Mouse (Mus musculus): ENCODE measurements around the gene Gcnt3.

The Gcnt3 gene

DNA sequence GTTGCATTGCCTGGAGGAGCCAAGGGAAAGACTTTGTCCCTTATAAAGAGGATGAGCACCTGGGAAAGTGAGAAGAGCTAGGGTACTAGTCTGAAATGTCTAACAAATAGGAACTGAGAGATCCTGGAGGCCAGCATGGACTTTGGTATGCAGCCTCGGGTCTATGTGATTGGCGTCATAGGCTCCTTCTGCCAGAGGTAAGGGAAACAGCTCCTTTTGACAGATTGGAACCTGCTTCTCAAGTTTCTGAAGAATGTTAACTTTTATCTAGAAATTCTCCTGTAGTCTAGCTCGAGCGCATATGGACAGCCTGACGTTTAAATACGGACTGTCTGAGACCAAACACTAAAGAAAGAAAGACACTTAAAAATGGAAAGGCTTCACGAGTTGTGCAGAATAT, at the start of gene Gcnt3:
Gene Gcnt3, minus strand, starts transcription at position 101 of the 400 bp plus-strand sequence.
- DNase-seq (ENCODE audit: low spot score) = no peak

DNA sequence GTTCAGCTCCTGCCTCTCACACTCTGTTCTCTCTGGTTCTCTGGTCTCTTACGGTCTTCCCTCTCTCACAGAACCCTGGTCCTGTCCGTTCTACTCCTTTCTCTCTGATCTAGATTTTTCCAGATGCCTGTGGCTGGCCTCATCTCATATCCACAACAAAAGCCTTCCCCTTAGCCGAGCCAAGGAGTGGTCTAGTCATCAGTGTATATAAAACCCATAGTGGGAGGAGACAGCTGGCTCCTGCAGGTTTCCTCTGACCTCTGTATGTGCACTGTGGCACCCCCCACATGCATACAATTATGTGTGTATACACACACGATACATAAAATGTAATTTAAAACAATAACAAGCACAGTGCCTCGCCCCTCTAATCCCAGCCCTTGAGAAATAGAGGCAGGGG, 49.5 kb upstream of the Gcnt3 start:
- no peak for DNase-seq (ENCODE audit: low spot score)

DNA sequence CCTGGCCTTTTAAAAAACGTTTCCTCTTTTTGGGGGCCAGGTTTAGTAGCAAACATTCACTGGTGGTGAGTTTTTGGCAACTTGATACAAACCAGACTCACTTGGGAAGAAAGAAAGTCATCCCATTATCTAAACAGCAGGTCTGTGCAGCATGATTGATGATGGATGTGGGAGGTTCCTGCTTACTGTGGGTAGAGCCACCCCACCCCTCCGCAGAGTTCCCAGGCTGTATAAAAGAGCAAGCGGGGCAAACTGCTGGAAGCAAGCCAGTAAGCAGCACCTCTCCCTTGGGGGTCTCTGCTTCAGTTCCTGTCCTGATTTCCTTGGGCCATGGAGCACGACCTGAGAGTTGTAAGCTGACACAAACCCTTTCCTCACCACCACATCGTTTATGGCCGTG, 48.2 kb upstream of the Gcnt3 start:
- DNase-seq (ENCODE audit: low spot score) = no peak

DNA sequence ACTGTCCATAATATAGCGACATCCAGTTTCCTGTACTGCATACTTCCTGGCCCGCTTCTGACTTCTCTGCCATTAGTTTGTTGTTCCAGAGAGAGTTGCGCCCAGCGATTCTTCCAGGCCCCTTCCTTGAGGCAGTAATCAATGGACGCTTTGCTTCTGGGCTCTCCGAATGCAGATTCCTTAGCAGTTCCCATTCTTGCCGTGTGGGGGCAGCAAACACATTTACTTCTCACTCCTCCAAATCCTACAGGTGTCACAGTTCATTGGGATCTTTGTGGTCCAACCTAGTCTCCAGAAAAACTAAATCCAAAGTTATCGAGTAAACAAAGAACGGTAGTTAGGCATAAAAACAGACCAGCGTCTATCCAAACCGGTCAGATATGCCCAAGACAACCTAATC, 46.2 kb upstream of the Gcnt3 start:
- peak; percentile 55 for DNase-seq (ENCODE audit: low spot score)

DNA sequence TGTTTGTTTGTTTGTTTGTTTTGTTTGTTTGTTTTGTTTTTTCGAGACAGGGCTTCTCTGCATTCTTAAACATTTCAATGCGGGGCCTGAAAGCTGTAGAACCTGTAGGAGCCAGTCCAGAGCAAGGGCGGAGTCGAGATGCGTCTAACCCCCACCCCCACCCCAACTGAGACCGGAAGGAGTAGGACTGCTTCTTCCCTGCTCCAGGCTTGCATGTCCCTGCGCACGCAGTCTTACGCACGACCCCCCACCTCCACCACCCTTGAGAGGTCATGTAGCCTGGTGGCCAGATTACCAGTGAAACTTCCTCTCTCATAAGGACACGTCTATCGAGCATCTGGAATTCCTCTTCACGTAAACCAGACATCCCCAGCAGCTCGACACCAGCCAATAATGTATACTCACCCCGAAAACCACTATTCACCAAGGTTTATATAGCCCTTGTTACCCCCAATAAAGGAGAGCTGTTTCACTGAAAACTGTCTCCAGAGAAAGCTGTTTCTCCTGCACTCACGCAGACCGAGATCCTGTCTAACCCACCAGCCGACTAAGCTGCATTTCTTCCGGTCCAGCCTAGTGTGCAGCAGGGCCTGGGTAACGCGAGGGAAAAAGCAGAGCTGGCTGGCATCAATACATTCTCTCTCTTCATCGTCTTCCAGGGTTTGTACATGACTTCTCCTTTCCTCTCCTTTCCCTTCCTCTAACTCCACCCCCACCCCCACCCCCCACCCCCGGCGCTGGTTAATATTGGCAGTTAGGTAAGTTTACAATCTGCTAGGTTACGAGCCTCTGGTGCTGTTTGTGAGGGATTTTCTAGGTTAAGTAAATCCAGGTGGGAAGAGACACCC, 44.7 kb upstream of the Gcnt3 start:
- no peak for DNase-seq (ENCODE audit: low spot score)

DNA sequence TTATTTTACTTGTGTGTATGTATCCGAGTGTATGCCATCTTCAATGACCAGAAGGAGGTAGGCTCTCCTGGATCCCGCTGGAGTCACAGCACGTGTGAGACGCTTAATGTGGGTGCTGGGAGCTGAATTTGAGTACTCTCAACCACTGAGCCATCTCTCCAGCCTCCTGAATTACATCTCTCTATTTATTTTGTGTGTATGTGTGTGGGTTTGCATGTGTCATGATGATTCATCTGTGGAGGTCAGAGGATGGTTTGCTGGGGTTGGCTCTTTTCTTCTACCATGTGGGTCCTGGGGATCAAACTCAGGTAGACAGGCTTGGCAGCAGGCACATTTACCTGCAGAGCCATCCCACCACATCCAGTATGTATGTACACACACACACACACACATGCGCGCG, 43.9 kb upstream of the Gcnt3 start:
- no peak for DNase-seq (ENCODE audit: low spot score)

DNA sequence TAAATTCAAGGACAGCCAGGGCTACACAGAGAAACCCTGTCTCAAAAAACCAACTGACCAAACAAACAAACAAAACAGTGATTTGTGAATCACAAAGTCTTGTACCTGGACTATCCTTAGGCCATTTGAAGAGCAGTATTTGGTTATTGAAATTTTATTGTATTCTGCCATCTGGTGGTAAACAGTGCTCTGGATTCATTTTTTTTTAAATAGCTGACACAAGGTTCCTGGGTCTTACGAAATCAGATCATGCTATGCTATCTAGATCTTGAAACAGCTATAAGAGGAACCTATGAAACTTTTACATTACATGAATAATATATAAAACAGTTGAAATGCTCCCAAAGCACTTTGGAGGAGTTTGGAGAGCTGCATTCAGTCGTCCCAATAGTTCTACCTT, 43.1 kb upstream of the Gcnt3 start:
- peak; percentile 68 for DNase-seq (ENCODE audit: low spot score)

DNA sequence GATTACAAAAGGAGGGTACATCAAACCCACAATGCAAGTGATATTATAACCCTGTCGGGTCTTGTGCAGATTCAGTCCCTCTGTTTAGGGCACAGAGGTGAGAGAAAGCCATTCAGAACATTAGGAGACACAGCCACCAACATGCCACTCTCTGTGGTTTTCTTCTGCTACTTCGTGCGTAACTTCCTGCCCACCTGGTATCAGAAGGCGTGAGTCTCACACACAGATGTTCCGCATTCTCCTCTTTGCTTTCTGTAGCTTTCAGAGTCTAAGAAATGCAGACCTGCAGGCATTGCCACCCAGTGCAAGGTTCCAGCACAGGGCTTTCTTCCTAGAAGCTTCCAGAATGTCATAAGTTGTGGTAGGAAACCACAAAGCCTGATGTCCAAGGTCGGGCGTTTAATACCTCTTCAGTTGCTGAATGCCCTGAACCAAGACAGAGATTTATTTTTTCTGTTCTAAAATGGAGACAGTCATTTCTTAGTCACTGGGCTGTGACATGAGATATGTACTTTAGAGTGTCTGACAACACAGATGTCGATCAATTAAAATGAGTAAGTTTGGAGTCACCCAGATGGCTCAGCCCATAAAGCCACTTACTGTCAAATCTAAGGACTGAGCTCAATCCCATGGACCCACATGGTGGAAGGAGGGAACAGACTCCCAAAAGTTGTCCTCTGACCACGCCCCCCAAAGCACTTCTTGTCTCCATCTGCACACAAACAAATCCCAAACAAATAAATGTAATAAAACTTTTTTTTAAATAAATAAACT, 42.3 kb upstream of the Gcnt3 start:
- no peak for DNase-seq (ENCODE audit: low spot score)

DNA sequence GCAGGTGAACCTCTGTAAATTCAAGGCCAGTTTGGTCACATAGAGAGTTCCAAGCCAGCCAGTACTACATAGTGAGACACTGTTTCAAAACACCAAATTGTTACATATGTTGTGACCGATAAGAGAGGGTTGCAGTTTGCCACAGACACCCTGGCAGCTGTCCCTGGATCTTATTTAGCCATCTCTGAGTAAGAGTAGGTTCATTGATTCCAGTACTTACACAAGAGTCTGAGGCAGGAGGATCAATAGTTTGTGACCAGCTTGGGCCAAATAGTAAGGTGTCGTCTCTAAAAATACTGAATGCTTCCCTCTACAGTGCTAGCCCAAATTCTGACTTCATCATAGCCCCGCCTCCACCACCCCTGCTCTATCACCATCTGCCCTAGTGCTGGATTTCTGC, 40.1 kb upstream of the Gcnt3 start:
- DNase-seq (ENCODE audit: low spot score) = peak; percentile 15

DNA sequence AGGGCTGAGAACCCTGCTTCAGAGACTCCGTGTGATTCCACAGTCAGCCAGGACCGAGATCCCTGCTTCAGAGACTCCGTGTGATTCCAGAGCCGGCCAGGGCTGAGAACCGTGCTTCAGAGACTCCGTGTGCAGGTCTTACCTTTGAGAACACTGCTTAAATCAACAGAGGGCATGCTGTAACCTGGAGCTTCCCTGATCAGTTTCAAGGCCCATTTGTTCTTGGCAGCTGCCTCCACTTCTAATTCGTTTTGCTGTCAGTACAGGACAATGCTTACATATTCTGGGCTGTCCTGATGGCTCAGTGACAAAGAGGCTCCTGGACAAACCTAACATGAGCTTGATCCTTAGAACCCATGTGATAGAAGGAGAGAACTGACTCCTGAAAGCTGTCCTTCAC, 39.3 kb upstream of the Gcnt3 start:
- DNase-seq (ENCODE audit: low spot score) = no peak

DNA sequence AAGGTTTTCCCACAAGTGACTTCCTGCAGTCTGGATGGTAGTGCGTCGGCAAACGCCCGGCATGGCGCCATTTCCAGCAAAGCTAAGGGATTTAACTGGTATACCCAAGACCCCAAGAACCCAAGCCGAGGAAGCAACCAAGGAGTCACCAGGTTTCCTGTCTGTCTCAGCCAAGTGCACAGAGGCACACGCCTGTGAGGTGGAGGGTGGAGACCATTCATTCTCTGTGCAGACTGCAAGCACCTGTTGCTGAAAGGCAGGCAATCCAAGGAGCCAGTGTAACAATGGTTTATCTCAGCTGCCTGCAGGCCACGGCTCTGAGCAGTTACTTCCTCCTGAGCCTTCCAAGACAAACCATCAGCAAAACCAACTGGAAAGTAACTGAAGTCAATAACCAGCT, 34.5 kb upstream of the Gcnt3 start:
- DNase-seq (ENCODE audit: low spot score) = no peak

DNA sequence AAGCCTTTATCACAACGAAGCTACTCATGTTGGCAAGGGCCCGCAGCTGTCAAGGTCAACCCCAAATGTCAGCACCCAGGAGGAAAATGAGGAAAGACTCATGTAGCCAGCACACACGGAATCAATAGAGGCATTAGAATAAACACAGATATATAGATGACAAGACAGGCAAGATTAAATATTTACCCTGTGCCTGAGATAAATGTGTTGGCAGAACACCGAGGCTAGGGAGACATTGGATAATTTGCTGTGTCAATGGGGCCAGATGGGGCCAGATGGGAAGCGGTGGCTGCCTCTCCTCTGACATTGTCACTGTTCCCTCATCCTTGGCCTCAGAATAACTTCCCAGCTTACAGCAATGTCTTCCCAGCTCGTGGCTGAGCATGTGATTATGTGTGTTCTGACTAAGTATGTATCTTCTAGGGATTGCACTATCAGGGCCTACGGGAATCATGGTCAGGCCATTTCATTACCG, 32.1 kb upstream of the Gcnt3 start:
- DNase-seq (ENCODE audit: low spot score) = no peak

DNA sequence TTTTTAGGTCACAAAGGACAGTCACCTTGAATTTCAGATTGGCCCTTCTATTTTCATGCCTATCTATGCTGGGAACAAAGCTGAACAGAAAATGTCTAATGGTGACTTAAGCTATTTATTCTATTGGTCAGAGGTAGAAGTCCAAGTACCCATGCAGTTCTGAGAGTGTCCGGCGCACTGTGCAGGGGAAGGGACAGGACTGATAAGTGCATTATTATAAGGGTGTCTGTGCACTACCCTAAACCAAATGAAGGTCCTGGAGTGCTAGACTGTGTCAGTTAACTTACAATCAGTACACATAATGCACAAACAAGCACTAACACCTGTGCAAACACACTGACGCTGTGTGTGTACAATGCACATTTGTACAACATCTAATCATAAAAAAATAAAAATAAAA, 29.6 kb upstream of the Gcnt3 start:
- DNase-seq (ENCODE audit: low spot score) = no peak

DNA sequence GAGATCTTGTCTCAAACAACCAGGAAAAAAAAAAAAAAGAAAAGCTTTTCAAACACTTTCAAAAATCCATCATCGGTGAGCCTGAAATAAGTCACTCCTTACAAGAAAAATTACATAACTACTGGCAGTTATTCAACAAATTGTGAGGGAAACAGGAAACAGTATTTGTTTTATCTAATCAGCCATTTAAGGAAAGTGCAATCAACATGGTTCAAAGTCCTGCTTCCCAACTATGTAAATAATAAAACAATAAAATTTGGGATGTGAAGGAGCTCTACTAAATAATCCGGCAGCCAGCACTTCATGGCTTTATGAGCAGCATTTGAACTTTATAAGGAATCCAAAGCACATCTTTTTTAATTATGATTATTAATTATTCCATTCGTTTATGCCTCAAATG, 24.1 kb upstream of the Gcnt3 start:
- no peak for DNase-seq (ENCODE audit: low spot score)

DNA sequence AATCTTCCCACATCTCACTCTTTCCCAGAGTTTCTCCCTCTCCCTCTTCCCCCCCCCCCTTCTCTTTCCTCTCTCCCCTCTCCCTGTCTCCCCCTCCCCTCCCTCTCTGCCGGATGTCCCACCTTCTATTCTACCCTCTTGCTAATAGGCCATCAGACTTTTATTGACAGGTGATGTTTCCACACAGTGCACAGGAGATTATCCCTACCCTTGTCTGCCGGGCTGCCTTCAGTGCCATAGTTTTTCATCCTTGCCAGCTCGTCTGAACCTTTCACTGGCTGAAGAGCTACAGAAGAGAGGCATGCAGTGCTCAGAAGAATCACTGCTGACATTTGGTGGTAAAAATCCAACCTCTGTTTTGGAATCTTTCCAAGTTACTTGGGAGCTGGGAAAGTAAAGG, 15.5 kb upstream of the Gcnt3 start:
- DNase-seq (ENCODE audit: low spot score) = peak; percentile 58

DNA sequence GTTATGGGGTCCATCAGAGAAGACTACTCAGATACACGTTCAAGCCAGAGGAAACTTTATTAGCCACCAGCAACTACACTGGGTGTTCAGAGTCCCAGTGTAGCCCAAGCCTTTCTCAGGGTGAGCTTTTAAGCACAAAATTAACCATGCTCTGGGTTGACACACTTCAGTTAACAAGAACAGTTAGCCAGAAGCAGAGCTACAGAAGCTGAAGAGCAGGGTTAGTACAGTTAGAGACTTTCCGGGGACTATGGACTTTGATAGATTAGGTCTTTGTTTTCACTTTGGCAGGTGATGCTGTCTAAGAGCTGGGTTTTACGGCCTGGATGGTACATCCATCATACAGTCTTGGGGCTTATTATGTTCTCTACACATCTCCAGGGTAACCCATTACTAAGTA, 14.8 kb upstream of the Gcnt3 start:
- DNase-seq (ENCODE audit: low spot score) = no peak

DNA sequence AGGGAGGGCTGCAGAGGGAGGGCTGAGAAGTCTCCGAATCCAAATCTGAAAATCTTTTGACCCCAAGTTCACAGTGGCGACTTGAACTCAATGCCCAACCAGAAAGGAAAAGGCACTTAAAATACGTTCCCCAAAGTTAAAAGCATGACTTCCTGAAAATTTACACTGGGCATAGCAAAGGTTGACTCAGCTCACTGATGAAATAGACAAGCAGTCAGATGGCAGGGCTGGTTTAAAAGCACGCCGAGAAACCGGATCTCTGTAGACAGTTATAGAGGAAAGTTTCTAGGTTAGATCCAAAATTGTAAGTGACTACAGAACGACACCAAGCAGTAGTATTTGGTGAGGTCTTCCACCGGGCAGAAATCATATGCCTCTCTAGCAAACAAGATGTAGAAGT, 12.0 kb upstream of the Gcnt3 start:
- peak; percentile 14 for DNase-seq (ENCODE audit: low spot score)

DNA sequence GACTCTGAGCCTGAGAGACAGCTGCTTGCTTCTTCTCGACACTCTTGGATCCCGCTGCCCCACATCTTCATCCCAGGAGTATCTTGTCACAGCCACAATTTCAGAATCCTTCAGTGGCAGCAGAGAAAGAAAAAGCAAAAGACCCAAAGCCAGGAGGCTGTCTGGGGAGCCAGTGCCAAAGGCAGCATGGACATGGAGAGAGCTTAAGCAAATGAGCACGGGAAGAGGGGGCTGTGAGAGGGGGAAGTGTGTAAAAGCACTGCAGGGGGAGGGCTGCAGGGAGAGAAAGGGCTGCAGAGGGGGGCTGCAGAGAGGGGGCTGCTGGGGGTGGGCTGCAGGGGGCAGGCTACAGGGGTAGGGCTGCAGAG, 11.5 kb upstream of the Gcnt3 start:
- DNase-seq (ENCODE audit: low spot score) = peak; percentile 5

DNA sequence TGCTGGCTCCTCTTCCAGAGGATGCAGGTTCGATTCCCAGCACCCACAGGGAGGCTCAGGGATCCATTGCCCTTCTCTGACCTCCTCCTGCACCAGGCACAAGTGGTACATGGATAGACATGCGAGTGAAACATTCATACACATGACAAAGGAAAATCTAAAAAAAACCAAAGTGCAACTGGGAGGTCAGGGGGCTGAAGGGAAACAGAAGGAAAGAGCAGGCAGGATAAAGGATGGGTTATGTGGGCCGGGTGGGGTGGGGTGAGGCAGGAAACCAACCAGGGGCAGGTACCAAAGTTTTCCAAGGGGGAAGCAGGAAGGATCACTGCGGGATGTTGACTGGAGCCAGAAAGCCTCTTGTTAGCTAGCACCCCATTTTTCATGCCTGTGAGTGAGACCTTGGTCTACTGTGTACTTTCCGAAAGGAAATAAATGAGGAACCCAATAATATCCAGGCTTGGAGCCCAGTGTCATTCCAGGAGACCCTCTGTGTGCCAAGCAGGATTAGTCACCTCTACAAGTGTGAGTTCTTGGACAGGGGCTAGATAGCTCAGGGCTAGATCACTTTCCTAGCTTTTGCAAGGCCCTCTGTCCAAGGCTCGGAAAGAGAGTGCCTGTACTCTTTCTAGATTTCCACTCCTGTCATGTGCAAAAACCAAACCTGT, 11.0 kb upstream of the Gcnt3 start:
- DNase-seq (ENCODE audit: low spot score) = no peak

DNA sequence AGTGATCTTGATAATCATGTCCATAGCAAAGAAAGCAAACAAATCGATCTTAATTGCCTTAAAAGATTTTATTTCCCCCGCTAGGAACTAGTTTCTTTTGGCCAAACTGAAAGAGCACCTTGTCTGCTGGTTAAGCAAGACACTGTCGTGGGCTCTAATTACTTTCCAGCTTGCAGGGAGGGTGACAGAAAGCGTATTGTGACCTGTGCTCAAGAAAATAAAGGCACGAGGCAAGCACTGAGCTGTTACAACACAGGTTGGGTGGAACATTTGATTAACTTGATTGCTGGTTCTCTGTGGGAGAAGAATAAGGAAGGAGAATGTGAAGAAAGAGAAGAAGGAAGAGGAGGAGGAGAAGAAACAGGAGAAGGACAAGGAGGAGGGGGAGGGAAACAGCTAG, 10.4 kb upstream of the Gcnt3 start:
- no peak for DNase-seq (ENCODE audit: low spot score)

DNA sequence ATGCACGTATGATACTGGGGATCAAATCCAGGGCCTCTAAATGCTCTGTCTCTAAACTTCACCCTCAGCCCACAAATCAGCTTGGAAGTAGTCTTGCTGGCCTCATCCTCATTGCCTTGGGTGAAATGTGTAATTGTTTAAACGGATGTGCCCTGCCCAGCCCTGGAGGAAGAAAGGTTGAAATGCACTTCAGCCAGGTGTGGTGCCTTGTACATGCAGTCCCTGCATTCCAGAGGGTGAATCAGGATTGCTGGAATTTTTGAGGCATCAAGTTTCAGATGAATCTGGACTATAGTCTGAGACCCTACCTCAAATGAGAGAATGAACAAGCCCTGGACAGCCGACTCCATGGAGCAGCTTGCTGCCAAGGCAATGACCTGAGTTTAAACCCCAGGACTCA, 10.0 kb upstream of the Gcnt3 start:
- no peak for DNase-seq (ENCODE audit: low spot score)

DNA sequence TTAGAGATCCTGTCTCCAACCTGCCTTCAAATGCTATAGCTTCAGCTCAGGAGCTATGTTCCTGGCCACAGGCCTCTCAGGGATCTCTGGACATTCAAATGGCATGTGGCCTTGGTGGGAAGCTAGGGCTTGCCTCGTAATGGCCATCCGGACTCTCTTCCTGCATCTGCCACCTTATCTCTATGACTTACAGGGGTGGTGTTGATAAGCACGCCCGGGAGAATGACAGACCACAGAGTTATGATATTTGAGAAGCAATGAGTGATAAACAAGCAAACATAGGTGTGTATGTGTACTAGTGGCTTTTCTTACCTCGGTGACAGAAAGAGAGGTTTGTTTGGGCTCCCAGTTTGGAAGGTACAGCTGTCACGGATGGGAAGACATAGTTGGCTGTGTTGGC, 8.4 kb upstream of the Gcnt3 start:
- DNase-seq (ENCODE audit: low spot score) = no peak

DNA sequence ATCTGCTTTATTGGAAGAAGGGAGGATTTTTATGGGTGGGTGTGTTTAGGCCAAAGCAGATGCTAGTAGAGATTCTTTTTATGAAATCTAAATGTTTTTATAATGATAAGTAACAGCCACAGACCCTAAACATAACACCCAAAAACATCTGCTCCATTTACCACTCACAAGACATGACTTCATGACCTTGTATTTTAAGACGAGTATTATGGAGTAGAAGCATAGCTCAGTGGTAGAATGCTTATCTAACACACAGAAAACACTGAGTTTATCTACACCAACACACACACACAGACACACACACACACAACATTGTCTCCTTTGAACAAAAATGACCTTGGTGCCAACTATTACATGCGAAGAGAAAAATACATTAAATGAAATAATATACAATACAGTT, 7.0 kb upstream of the Gcnt3 start:
- no peak for DNase-seq (ENCODE audit: low spot score)

Measured in adipocyte (in vitro differentiated cells).